Mouse (Mus musculus) cerebral cortex, adult 2 months (tissue): ENCODE data around the gene Acvrl1.

Experiments used
- WGBS: fragments of 180-500 bp; shearing (Covaris S2); methylation state at CpG from one replicate; pipeline ENCODE4 v1.1.7; 2018; 5-methylcytosine and 5-hydroxymethylcytosine counted together

The Acvrl1 gene

GRCm38 (mm10) chr15:101107906-101108671 is 20.2 kb upstream of the Acvrl1 start:
- 83% methylated on average over 5 of the region's 5 CpGs for WGBS

GRCm38 (mm10) chr15:101113176-101113575 is 15.1 kb upstream of the Acvrl1 start:
- 62% methylated on average over 8 of the region's 8 CpGs for WGBS

GRCm38 (mm10) chr15:101113778-101114177 is 14.5 kb upstream of the Acvrl1 start:
- 84% methylated on average over 2 of the region's 2 CpGs for WGBS

GRCm38 (mm10) chr15:101115511-101116110 is 12.7 kb upstream of the Acvrl1 start, which contains the start of gene Ankrd33:
Gene Ankrd33, plus strand, starts transcription at chr15:101115755.
- 92% methylated on average over 5 of the region's 5 CpGs for WGBS

GRCm38 (mm10) chr15:101118399-101119125 is 9.8 kb upstream of the Acvrl1 start:
- WGBS = 72% methylated on average over 14 of the region's 14 CpGs

- WGBS = 90% methylated on average over 9 of the region's 9 CpGs
Measured at GRCm38 (mm10) chr15:101121411-101122289, 6.7 kb upstream of the Acvrl1 start.

- WGBS = 71% methylated on average over 2 of the region's 2 CpGs
Measured at GRCm38 (mm10) chr15:101122290-101122589, 6.1 kb upstream of the Acvrl1 start.

- WGBS = 78% methylated on average over 4 of the region's 4 CpGs
Measured at GRCm38 (mm10) chr15:101123202-101123601, 5.1 kb upstream of the Acvrl1 start.

GRCm38 (mm10) chr15:101125561-101125960 is 2.8 kb upstream of the Acvrl1 start:
- WGBS = 93% methylated on average over 6 of the region's 6 CpGs

- 74% methylated on average over 12 of the region's 12 CpGs for WGBS
Measured at GRCm38 (mm10) chr15:101126876-101127544, 1.3 kb upstream of the Acvrl1 start.

GRCm38 (mm10) chr15:101129412-101129811 is 1.1 kb downstream of the Acvrl1 start:
- 66% methylated on average over 5 of the region's 5 CpGs for WGBS

- 37% methylated on average over 11 of the region's 11 CpGs for WGBS
Measured at GRCm38 (mm10) chr15:101131498-101131897, 3.2 kb downstream of the Acvrl1 start.

GRCm38 (mm10) chr15:101132041-101132440 is 3.7 kb downstream of the Acvrl1 start:
- 54% methylated on average over 6 of the region's 6 CpGs for WGBS

- 78% methylated on average over 6 of the region's 6 CpGs for WGBS
Measured at GRCm38 (mm10) chr15:101132761-101133160, 4.4 kb downstream of the Acvrl1 start.

- 55% methylated on average over 15 of the region's 15 CpGs for WGBS
Measured at GRCm38 (mm10) chr15:101133993-101134704, 5.8 kb downstream of the Acvrl1 start.

- 63% methylated on average over 8 of the region's 8 CpGs for WGBS
Measured at GRCm38 (mm10) chr15:101135405-101135804, 7.1 kb downstream of the Acvrl1 start.

GRCm38 (mm10) chr15:101137455-101137854 is 9.1 kb downstream of the Acvrl1 start:
- 82% methylated on average over 11 of the region's 11 CpGs for WGBS

GRCm38 (mm10) chr15:101138675-101139074 is 10.4 kb downstream of the Acvrl1 start:
- 69% methylated on average over 3 of the region's 3 CpGs for WGBS

GRCm38 (mm10) chr15:101139885-101140284 is 11.6 kb downstream of the Acvrl1 start:
- 67% methylated on average over 12 of the region's 12 CpGs for WGBS

- WGBS = 65% methylated on average over 6 of the region's 6 CpGs
Measured at GRCm38 (mm10) chr15:101140587-101140986, 12.3 kb downstream of the Acvrl1 start.
